Comparison of ENCODE assay signal across 12 mouse cellular contexts in genomic region chr5:50779138-50779537, GRCm38 (mm10).
DNase-seq lines count a peak whose midpoint lies in the region; ATAC-seq and TF ChIP-seq lines count a peak whose summit lies in the region.
"Had no signal": no experiment of that assay in that cellular context is flagged by ENCODE, and none has a peak within 500 bp of the region (broad histone marks: within the 10 kb centered on the region; RNA-seq: fewer than 3 reads in every experiment).

No protein-coding gene starts in this region.

- H3K4me2 ChIP-seq in forebrain, postnatal 0 days (ENCODE audit: low read depth) = no peak overlapping the region
- no peak overlapping the region for H3K4me2 ChIP-seq in forebrain, embryonic 12.5 days
- H3K4me2 ChIP-seq: limb, embryonic 12.5 days; neural tube, embryonic 13.5 days; stomach, embryonic 15.5 days had no signal

- WGBS in forebrain, postnatal 0 days = 65% methylated on average over 3 of the region's 3 CpGs
- 61% methylated on average over 3 of the region's 3 CpGs for WGBS in forebrain, embryonic 12.5 days

- no peak overlapping the region for H3K9ac ChIP-seq in forebrain, postnatal 0 days
- no peak overlapping the region for H3K9ac ChIP-seq in forebrain, embryonic 12.5 days
- H3K9ac ChIP-seq: limb, embryonic 12.5 days; neural tube, embryonic 13.5 days; stomach, embryonic 15.5 days had no signal

- no peaks in the 10 kb centered on the region for H3K36me3 ChIP-seq in forebrain, postnatal 0 days (ENCODE audit: insufficient read depth)
- H3K36me3 ChIP-seq in forebrain, embryonic 12.5 days (replicated peaks) = no peaks in the 10 kb centered on the region
- H3K36me3 ChIP-seq: limb, embryonic 12.5 days; neural tube, embryonic 13.5 days; stomach, embryonic 15.5 days had no signal

- ATAC-seq in forebrain, postnatal 0 days = no peak
- no peak for ATAC-seq in forebrain, embryonic 12.5 days (ENCODE audit: low FRiP score)
- no peak for ATAC-seq in monocyte, adult 5-6 weeks (replicated peaks; ENCODE audit: insufficient number of reproducible peaks, low FRiP score, low TSS enrichment, poor library complexity, severe bottlenecking)

- H3K4me3 ChIP-seq in forebrain, postnatal 0 days (ENCODE audit: low read depth, low read length) = no peak overlapping the region
- H3K4me3 ChIP-seq in forebrain, embryonic 12.5 days (replicated peaks) = no peak overlapping the region
- no peak overlapping the region for H3K4me3 ChIP-seq in layer of hippocampus, adult 2 months
- H3K4me3 ChIP-seq: limb, embryonic 12.5 days; neural tube, embryonic 13.5 days; stomach, embryonic 15.5 days had no signal

- no peak overlapping the region for H3K27ac ChIP-seq in forebrain, postnatal 0 days (ENCODE audit: low read depth, low read length)
- no peak overlapping the region for H3K27ac ChIP-seq in forebrain, embryonic 12.5 days
- H3K27ac ChIP-seq in layer of hippocampus, adult 2 months = no peak overlapping the region
- H3K27ac ChIP-seq: limb, embryonic 12.5 days; neural tube, embryonic 13.5 days; stomach, embryonic 15.5 days had no signal

- no peaks in the 10 kb centered on the region for H3K9me3 ChIP-seq in forebrain, postnatal 0 days (ENCODE audit: low read length)
- no peaks in the 10 kb centered on the region for H3K9me3 ChIP-seq in forebrain, embryonic 12.5 days
- H3K9me3 ChIP-seq: limb, embryonic 12.5 days; neural tube, embryonic 13.5 days; stomach, embryonic 15.5 days had no signal

- H3K27me3 ChIP-seq in forebrain, postnatal 0 days (ENCODE audit: insufficient read depth, low read length) = no peaks in the 10 kb centered on the region
- H3K27me3 ChIP-seq in forebrain, embryonic 12.5 days = no peaks in the 10 kb centered on the region
- H3K27me3 ChIP-seq: limb, embryonic 12.5 days; neural tube, embryonic 13.5 days; stomach, embryonic 15.5 days had no signal

- peak; percentile 25; the same call in 1 of the 2 replicates for TF ChIP-seq CTCF in forebrain, postnatal 0 days (IDR thresholded peaks at IDR 0.05; ENCODE audit: low read depth)
- peak; percentile 56 for TF ChIP-seq CTCF in layer of hippocampus, adult 2 months (conservative IDR thresholded peaks at IDR 0.05)

- DNase-seq in forebrain, postnatal 0 days = no peak
- DNase-seq in layer of hippocampus, adult 2 months (ENCODE audit: low spot score in 2 of 2) = no peak
- DNase-seq in layer of hippocampus, postnatal 36 days = no peak
- peak; percentile 16 for DNase-seq in 416B (ENCODE audit: low read depth)
- DNase-seq in NIH3T3 (ENCODE audit: low read depth) = peak; percentile 9
- DNase-seq in right cerebral cortex, postnatal 10 days (ENCODE audit: low spot score in 2 of 2) = no peak
- DNase-seq: right cerebral cortex, postnatal 14 days had no signal

- no peaks in the 10 kb centered on the region for H3K4me1 ChIP-seq in forebrain, postnatal 0 days (ENCODE audit: insufficient read depth)
- no peaks in the 10 kb centered on the region for H3K4me1 ChIP-seq in forebrain, embryonic 12.5 days
- H3K4me1 ChIP-seq: limb, embryonic 12.5 days; neural tube, embryonic 13.5 days; stomach, embryonic 15.5 days had no signal

Comparison
In these comparisons a context has a peak if more than half of its experiments do, and no peak if none do; other contexts are left out.
1. DNase-seq: peak in 416B (single experiment) and NIH3T3 (single experiment); none in forebrain, postnatal 0 days (single experiment), layer of hippocampus, adult 2 months (0 of 2), layer of hippocampus, postnatal 36 days (0 of 2) and right cerebral cortex, postnatal 10 days (0 of 2).